Mouse (Mus musculus): ENCODE measurements around the gene Gm8453.
"Not testable (repeated sequence)": the region's sequence is repeated elsewhere in the genome, so short reads cannot be mapped to it uniquely, and the experiment has no call there.

Gene Gm8453

GRCm38 (mm10) chr7:22229384-22229783 is at the start of gene Gm8453:
Gene Gm8453 (minus strand): TSS chr7:22229484.
- not testable (repeated sequence) for DNase-seq

- DNase-seq, result not testable (repeated sequence)
These were observed 28.1 kb downstream of the Gm8453 start, which contains the start of gene Gm8653 for GRCm38 (mm10) chr7:22201164-22201563. Gene Gm8653 (minus strand): TSS chr7:22201264.

GRCm38 (mm10) chr7:22189077-22189476 is 40.2 kb downstream of the Gm8453 start, which contains the start of gene Vmn1r143:
Gene Vmn1r143 (plus strand): TSS chr7:22189377.
- DNase-seq, result not testable (repeated sequence)
